Mouse (Mus musculus) embryonic stem cell, embryonic (primary cell): ENCODE data around the gene Ccdc39.

Experiments
- CTCF ChIA-PET, 4 experiments: fragments of 300-600 bp in 2 of 4; fragments of 350-600 bp in 2 of 4; sonication (Branson Sonifier 250); formaldehyde crosslinking; loops; one replicate each; lab custom pipeline; 2022; ENCODE audit warnings: inconsistent platforms in 2 of 4; lab: Charles Lee
- POLR2A ChIA-PET, 4 experiments: fragments of 300-600 bp in 2 of 4; fragments of 350-600 bp in 2 of 4; sonication (Branson Sonifier 250); formaldehyde crosslinking; loops; one replicate each; lab custom pipeline; 2022; ENCODE audit warnings: antibody characterized with exemption in 4 of 4, inconsistent platforms in 1 of 4; lab: Charles Lee

The Ccdc39 gene

DNA sequence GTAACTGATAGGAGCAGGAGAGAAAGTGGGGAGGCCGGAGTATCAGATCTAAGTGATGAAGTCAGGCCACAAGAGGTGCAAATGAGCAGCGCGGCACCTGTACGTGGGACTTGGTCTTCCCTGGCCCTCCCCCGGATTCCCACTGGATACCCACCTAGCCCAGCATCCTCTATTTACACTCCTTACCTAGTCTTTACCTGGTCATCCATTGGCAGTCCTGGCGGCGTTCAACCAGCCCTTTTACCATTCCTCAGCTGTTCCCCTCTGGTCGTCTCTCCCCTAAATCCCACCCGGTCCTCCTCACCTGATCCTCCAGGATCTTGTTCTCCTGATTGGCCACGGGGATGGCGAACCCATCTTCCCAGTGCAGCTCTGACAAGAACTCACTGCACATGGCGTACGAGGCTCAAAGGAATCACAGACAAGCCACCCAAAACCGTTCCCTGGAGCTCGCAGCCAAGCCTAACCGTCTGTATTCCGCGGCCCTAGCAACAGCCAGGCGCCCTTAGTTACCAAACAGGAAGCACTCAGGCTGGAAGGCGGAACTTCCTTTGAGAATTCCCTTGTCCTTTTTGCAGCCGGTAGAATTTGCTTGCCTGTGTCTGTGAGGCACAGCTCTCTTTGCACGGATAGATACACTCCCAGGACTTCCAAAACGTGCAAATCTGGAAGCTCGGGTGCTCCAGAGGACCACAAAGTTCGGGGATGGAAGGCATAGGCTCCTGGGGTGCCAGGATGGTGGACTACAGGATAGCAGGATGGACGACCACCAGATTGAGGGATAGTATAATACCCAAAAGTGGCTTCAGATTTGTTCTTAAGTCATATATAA is at the start of gene Ccdc39:
Gene Ccdc39 (minus strand): TSS at position 510 of the 832 bp plus-strand sequence.
- CTCF ChIA-PET: interaction anchor here in 2 of 4 experiments (1.1 to 1.5 kb wide), 2 partner anchors 19 kb away, joined by 4 to 8 read pairs; no protein-coding TSS in a partner anchor
- POLR2A ChIA-PET: interaction anchor here in 2 of 4 experiments (0.7 to 1.9 kb wide), 3 partner anchors 44 to 48 kb away, joined by 3 to 10 read pairs (median 4); partner anchors contain the start of gene Ttc14 (in 2 of the 2)

DNA sequence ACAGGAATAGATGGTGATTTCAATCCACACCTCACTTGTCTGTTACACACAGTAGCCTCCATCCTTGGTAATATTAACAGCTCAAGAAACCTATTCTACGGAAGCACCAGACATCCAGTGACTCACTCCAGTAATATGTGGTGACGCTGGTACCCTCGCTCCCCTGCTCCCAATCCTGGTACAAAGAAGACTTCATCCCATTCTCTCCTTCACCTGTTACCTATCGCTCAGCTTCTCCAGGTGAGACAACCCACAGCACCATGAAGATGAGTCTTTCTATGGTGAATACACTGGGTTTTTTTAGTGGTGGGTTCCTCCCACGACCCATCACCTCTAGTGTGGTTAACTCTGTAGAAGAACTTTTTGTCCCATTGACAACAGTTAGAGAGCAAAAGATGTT is 49.3 kb upstream of the Ccdc39 start:
- POLR2A ChIA-PET: interaction anchor here in 2 of 4 experiments (0.7 to 1.3 kb wide), 2 partner anchors 9 to 1057 kb away, joined by 5 to 15 read pairs; no protein-coding TSS in a partner anchor

DNA sequence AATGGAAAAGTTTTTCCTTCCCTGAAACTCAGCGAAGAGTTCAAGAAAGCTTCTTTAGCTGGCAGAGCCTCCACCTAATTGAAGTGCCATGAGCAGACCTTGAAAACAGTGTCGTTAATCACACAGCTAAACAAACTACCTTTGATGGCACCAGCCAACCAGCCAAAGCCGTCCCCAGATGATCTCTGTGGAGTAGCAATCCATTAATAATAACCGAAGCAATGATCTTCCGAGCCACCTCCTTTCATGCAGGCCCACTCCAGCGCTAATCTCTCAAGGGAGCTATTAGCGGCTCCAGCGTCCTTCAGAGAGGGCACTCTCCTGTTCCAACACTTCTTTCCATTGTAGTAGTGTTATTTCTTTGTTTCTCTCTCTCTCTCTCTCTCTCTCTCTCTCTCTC is 43.3 kb upstream of the Ccdc39 start:
- CTCF ChIA-PET: interaction anchor here in 1 of 4 experiments (0.6 kb wide), 1 partner anchor 683 kb away, joined by 3 read pairs; no protein-coding TSS in a partner anchor
- POLR2A ChIA-PET: no interaction called here

More for the DNA sequence above, 49.3 kb upstream of the Ccdc39 start:
- CTCF ChIA-PET: interaction anchor here in 2 of 4 experiments (0.8 to 1.0 kb wide), 2 partner anchors 25 to 26 kb away, joined by 3 to 11 read pairs; no protein-coding TSS in a partner anchor

DNA sequence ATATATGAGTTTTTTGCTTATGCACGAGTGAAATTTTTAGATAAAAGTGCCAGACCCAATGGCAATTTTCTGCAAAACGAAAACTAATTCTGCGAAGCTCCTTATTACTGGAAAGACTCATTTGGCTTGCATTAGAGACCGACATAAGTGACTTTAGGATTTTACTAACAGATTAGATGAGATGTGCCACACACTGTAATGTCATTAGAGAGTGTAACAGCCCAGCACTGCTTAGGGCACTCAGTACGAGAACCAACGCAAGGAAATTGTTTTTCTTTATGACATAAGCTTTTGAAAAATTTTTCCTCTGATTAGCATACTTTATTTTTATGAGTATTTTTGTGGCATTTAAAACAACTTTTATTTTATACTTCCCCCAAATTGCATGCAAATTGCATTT is 39.0 kb upstream of the Ccdc39 start:
- POLR2A ChIA-PET: no interaction called here
- CTCF ChIA-PET: interaction anchor here in 1 of 4 experiments (0.6 to 1.1 kb wide), 2 partner anchors 12 to 36 kb away, joined by 3 read pairs; no protein-coding TSS in a partner anchor

DNA sequence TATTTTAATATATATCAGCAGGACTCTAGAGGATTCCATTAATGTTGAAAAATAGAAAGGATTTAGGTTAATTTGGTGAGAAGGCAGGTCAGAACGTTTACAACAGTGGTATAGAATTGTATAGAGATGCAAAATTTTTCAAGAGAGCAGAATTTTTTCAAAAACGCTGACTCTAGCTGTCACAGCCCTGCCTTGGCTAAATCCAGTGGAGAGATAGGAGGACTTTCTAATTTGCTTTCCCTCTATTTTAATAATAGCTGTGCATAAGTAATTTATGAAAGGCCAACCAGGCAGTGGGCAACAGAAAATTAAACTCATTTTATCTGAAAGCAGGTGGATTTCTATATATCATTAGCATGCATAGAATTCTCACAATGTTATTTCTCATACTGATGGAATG is 38.6 kb upstream of the Ccdc39 start:
- ChIA-PET POLR2A (no interaction called here), CTCF (interaction anchor here in 1 of 4 experiments (1.1 kb wide), 1 partner anchor 36 kb away, joined by 3 read pairs; no protein-coding TSS in a partner anchor)

DNA sequence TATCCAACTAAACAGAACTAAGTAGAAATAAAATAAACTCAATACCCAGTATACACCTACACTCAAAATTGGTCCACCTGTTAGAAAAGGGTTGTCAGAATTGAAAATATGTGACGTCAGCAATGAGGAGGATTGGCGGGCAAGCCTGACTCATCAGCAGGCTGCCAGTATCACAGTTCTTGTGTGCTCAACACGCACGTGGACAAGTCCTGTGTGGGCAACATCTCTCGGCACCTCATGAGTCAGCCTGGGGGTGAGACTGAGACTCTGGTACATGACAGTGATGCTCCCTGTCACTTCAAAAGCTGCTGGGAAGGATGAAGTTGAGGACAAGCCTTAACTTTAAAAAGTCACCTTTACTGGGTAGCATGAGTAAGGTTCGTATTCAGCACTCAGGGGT is 34.6 kb upstream of the Ccdc39 start:
- POLR2A ChIA-PET: no interaction called here

DNA sequence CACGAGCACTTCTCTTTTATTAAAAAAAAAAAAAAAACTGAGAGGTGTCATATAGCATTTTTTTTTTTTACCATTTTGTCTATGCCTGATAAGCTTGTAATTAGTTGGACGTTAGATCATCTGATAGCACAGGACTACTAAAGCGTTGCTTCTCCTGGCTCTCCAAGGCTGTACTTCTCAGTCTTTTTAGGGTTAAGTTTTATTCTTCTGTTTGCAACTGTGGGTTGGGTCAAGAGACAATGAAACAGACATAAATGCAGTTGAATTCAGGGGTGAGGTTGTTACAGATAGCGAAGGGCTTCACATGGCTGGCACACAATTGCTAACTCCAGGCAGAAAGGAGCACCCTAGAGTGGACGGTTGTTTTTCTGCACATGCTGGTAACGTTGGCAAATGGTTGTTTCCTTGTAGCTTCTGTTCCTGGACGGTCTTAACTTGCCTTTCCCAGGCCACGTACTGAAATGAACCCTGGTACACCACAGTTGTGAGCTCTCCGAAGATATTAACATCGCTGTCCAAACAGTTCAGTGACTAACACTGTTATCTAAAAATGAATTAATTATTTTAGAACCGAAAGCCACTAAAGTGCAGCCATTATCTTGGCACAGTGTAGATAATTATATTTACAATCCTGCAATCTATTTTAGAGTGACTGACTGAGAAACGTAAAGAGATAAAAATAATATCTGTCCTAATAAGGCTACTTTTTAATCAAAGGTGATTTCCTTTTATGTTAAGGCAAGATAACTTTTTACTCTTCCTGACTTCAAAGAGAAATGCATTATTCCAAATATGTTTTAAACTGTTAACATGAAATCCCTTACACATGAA is 30.6 kb upstream of the Ccdc39 start:
- ChIA-PET POLR2A (interaction anchor here in 2 of 4 experiments (0.6 to 1.6 kb wide), 4 partner anchors 13 to 75 kb away, joined by 3 to 6 read pairs (median 4); partner anchors contain the start of gene Ttc14 (in 2 of the 2)), CTCF (interaction anchor here in 1 of 4 experiments (0.6 to 1.1 kb wide), 2 partner anchors 16 to 40 kb away, joined by 3 to 8 read pairs; no protein-coding TSS in a partner anchor)

More for the DNA sequence above, 34.6 kb upstream of the Ccdc39 start:
- CTCF ChIA-PET: no interaction called here

DNA sequence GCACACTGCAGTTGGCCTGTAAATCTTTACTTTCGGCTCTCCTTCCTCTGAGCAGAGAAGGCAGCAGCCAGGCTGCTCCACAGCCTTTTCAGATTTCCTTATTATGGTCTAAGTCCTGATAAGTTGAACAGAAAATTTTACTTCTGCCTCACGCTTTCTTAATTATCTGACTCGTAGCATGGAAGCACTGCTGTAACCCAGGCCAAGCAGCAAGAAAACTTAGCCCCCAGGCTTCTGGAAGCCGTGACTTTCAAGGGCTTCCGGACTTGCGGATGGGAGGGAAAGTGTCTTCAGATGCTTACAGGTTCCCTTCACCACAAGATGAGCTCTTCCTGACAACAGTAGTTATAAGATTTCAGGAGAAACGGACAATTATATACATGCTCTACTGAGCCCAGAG is 29.7 kb upstream of the Ccdc39 start:
- CTCF ChIA-PET: interaction anchor here in 2 of 4 experiments (0.6 to 1.1 kb wide), 3 partner anchors 17 to 1164 kb away, joined by 4 to 8 read pairs (median 7); no protein-coding TSS in a partner anchor
- POLR2A ChIA-PET: interaction anchor here in 3 of 4 experiments (0.6 to 1.6 kb wide), 6 partner anchors 12 to 115 kb away, joined by 3 to 6 read pairs (median 3); partner anchors contain the start of gene Ttc14 (in 3 of the 3)

DNA sequence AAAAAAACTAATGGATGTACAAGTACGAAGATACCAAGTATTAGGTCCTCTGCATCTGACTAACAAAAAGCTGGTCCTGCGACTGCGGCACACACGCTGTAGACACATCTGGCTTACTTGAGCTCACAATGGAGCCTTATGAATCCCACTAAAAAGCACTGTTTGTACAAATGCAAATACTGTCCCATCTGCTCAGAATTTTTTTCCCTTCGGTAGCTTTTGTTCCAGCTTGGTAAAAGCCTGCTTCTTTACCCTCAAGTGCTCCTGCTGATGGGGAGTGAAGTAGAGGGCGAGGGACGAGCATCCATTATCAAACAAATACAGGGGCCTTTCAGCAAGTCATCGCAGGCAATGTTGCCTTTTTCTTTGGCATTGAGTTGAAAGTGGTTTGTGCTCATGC is 29.3 kb upstream of the Ccdc39 start:
- POLR2A ChIA-PET: interaction anchor here in 2 of 4 experiments (0.5 to 1.0 kb wide), 3 partner anchors 73 to 208 kb away, joined by 3 read pairs; partner anchors contain the start of gene Ttc14 (in 1 of the 2)
- CTCF ChIA-PET: interaction anchor here in 2 of 4 experiments (0.6 to 1.1 kb wide), 3 partner anchors 17 to 1165 kb away, joined by 4 to 8 read pairs (median 7); no protein-coding TSS in a partner anchor

DNA sequence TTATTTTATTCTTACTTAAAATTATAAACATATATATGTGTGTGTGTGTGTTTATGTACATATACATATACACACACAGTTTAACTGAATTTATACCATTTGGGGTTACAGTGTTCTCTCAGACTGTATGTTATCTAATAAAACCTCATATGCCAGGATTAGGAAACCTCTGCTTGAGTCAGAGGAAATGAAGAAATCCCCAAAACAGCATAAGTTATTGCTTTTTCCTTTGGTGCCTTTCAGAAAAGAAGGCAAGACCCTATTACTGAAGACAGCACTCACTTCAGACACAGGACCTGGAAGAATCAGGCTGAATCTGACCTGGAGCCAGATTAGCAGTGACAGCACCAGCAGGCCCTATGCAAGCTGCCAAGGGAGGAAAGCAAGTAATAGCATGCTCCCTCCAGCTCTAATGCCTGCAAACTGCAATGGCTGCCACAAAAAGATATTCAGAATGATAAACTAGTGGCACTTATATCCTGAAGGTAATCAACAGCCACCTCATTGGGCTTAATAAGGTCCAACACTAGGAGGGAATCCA is 20.0 kb upstream of the Ccdc39 start:
- POLR2A ChIA-PET: interaction anchor here in 1 of 4 experiments (0.7 kb wide), 1 partner anchor 346 kb away, joined by 6 read pairs; no protein-coding TSS in a partner anchor
- CTCF ChIA-PET: no interaction called here

DNA sequence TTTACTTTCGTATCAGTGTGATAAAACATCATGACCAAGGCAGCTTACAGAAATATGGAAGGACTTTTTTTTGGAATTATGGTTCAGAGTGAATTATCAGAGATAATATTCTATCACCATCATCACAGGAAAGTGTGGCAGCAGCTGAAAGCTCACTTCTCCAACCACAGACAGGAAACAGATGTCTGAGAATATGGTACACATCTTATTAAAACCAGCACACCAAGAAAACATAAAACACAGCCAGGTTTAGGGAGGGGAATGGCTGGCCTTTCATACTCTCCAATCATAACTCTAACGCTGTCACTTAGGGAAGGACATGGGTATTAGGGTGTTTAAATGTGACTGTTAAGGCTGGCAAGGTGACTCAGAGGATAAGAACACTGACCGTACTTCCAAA is 14.8 kb upstream of the Ccdc39 start:
- ChIA-PET CTCF (no interaction called here), POLR2A (no interaction called here)

DNA sequence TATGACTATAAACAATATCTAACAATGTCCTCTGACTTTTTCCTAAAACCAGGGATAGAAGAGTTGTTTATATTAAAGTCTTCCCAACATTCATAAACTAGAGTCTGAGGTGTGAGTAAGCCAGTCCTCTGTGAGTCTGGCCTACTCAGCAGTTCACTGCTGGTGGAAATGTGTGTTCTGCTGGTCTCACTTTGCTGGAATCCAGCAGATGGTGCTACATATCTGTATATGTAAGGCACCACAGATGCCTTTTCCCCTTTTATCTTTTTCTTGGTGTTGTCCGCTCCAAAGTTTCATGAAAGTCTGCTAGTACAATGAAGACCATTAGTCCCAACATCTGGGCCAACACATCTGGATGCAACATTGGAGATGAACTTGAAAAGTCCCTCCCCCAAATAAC is 9.0 kb upstream of the Ccdc39 start:
- POLR2A ChIA-PET: no interaction called here
- CTCF ChIA-PET: interaction anchor here in 1 of 4 experiments (1.1 kb wide), 1 partner anchor 29 kb away, joined by 3 read pairs; no protein-coding TSS in a partner anchor

DNA sequence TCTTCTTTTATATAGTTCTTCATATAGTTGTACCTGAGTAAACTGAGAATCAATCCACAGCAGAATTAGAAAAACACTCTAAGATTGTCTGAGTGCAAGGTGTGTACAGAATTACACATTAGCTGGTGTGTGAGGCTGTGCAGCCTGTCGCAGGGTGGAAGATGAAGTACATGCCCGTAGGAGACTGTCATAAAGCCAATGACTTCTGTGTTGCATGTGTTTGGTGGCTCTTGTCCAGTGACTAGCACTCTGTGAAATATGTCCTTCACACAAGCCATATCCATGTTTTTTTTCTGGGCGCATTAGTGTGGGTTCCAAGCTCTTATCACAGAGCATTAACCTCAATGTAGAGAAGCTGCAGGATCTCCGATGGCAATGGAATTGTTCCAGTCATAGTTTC is 6.7 kb upstream of the Ccdc39 start:
- CTCF ChIA-PET: interaction anchor here in 2 of 4 experiments (0.6 to 1.5 kb wide), 2 partner anchors 26 to 58 kb away, joined by 5 to 6 read pairs; no protein-coding TSS in a partner anchor

DNA sequence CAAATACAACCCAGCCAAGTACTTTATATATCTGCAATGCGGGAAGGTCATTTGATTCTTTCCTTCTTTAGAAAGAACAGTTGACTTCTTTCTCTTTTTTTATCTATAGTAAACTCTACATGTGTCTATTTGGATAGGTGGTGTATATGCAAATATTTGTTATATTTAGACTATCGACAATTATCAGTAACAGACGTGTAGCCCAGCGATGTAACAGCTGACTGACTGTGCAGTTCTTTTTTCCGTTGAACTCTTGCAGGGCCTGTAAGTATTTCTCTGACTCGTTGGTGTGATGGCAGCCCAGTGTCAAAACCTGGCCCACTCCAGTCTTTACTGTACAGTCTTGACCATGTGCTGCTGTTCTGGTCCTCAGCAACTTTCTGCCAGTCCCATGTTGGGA is 2.5 kb upstream of the Ccdc39 start:
- ChIA-PET CTCF (interaction anchor here in 1 of 4 experiments (0.6 kb wide), 1 partner anchor 22 kb away, joined by 4 read pairs; no protein-coding TSS in a partner anchor), POLR2A (no interaction called here)

More for the DNA sequence above, 6.7 kb upstream of the Ccdc39 start:
- POLR2A ChIA-PET: interaction anchor here in 1 of 4 experiments (0.9 kb wide), 1 partner anchor 68 kb away, joined by 3 read pairs; no protein-coding TSS in a partner anchor

DNA sequence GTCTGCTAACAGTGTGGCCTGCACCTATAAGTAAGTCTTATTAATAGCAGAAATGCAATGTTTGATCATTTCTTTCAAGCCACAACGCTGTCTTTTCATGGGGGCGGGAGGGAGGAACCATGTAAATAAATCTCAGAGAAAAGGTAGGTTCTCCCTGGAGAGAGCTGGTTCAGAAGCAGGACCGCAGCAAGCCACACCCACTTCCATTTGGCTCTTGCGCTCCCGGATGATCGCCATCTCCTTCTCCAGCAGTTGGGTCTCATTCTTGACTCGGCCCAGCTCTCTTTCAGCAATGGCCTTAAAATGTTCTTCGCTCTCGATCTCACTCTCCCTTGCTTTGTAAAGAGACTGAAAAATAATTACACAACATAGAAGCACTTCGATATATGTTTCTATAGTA is 5.2 kb downstream of the Ccdc39 start:
- CTCF ChIA-PET: interaction anchor here in 2 of 4 experiments (0.7 to 1.1 kb wide), 2 partner anchors 14 to 80 kb away, joined by 3 to 5 read pairs; no protein-coding TSS in a partner anchor
- POLR2A ChIA-PET: interaction anchor here in 1 of 4 experiments (2.2 kb wide), 1 partner anchor 39 kb away, joined by 8 read pairs; the partner anchor contains the start of gene Ttc14

DNA sequence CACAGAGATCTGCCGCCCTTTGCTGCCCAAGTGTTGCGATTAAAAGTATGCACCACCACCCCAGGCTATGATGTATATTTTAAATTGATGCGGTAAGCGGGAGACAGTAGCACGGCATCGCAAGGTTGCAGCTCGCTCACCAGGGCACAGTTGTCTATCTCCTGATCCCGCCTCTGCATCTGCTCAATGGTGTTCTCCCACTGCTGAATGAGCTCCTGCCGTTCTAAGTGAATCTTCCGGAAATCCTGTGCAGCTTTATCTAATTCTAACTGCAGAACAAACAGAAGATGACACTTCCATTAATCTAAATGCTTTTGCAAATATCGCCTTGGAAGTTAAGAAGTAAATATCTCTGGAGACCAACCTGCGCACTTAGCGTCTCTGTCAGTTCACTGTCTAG is 7.5 kb downstream of the Ccdc39 start:
- POLR2A ChIA-PET: interaction anchor here in 2 of 4 experiments (0.5 to 0.6 kb wide), 2 partner anchors 20 to 206 kb away, joined by 3 read pairs; no protein-coding TSS in a partner anchor
- CTCF ChIA-PET: interaction anchor here in 1 of 4 experiments (1.1 kb wide), 1 partner anchor 12 kb away, joined by 5 read pairs; no protein-coding TSS in a partner anchor

DNA sequence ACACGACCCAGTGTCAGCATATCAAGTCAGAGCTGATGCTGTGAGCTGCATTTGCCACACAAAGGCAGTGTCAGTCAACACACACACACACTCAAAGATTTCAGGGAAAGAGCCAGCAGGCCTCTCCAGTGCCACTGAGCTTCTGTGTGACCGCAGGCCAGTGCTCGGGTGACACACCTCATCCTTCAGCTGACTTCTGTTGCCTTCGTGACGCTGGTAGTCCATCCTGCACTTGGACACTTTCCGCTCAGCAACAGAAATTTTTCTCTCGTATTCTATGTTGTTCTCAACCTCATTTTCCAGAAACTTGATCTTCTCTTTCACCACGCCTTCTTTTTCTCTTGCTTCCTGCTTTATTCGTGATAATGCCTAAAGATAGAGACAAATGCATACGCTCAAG is 11.8 kb downstream of the Ccdc39 start:
- ChIA-PET POLR2A (no interaction called here), CTCF (no interaction called here)
